Mouse (Mus musculus) megakaryocyte progenitor cell, adult 5-6 weeks (primary cell): ENCODE data around the gene Hps3. TPM values are rescaled to one million over a fixed set of nuclear protein-coding genes. Genes with fewer than 3 reads are reported as not detected.
A peak's percentile ranks its signal among the peaks of the same experiment; 100 is the strongest.
"Not testable (repeated sequence)": the region's sequence is repeated elsewhere in the genome, so short reads cannot be mapped to it uniquely, and the experiment has no call there.

Source experiments
- ATAC-seq: replicated peaks from 2 replicates; pipeline ENCODE4 v1.8.0; 2016; ENCODE audit warnings: mild to moderate bottlenecking, moderate TSS enrichment, inconsistent platforms; ENCODE audit not compliant: poor library complexity
- total RNA-seq, 2 experiments: library from RNA; stranded (forward) in 1 of 2; stranded (reverse) in 1 of 2; fragments of 157-497, 149-512 nt in 1 of 2; fragments of 200-1000 nt in 1 of 2; gene quantifications; 2 replicates each; pipeline versions ENCODE4 v1.2.3 to v1.2.4; 2015 to 2017

Hps3 gene
- total RNA-seq (2015) (35.1 and 44.6 TPM in 2 replicates), total RNA-seq (2017) (27.4 and 34.8 TPM in 2 replicates)

GRCm38 (mm10) chr3:20034719-20035404 is at the start of gene Hps3:
Gene Hps3 (minus strand): TSS chr3:20035315.
- peak; percentile 96 for ATAC-seq

GRCm38 (mm10) chr3:20082161-20082560 is 47.0 kb upstream of the Hps3 start:
- no peak for ATAC-seq

- ATAC-seq, result peak; percentile 76
Observed at GRCm38 (mm10) chr3:20076145-20077053, 41.3 kb upstream of the Hps3 start.

- no peak for ATAC-seq
Observed at GRCm38 (mm10) chr3:20058197-20058541, 23.1 kb upstream of the Hps3 start.

GRCm38 (mm10) chr3:20057306-20058196 is 22.4 kb upstream of the Hps3 start, which contains the start of gene Hltf:
Gene Hltf (plus strand): TSS chr3:20057811.
- ATAC-seq, result peak; percentile 100

GRCm38 (mm10) chr3:20044736-20045135 is 9.6 kb upstream of the Hps3 start:
- not testable (repeated sequence) for ATAC-seq

GRCm38 (mm10) chr3:20041461-20041860 is 6.3 kb upstream of the Hps3 start:
- not testable (repeated sequence) for ATAC-seq

- no peak for ATAC-seq
Observed at GRCm38 (mm10) chr3:20036069-20036468, 954 bp upstream of the Hps3 start.

GRCm38 (mm10) chr3:20033761-20034718 is 1.1 kb downstream of the Hps3 start:
- ATAC-seq, result peak; percentile 15; the same call in 1 of the 2 replicates

- no peak for ATAC-seq
Observed at GRCm38 (mm10) chr3:20030807-20031206, 4.3 kb downstream of the Hps3 start.

GRCm38 (mm10) chr3:20028640-20029039 is 6.5 kb downstream of the Hps3 start:
- peak; percentile 43 for ATAC-seq

- no peak for ATAC-seq
Observed at GRCm38 (mm10) chr3:20027788-20028187, 7.3 kb downstream of the Hps3 start.

- peak; percentile 93 for ATAC-seq
Observed at GRCm38 (mm10) chr3:20026996-20027689, 8.0 kb downstream of the Hps3 start.

GRCm38 (mm10) chr3:20026481-20026880 is 8.6 kb downstream of the Hps3 start:
- peak; percentile 42 for ATAC-seq

GRCm38 (mm10) chr3:20023832-20024231 is 11.3 kb downstream of the Hps3 start:
- no peak for ATAC-seq

GRCm38 (mm10) chr3:20018076-20018475 is 17.0 kb downstream of the Hps3 start:
- ATAC-seq, result 0 out of 2 replicates have a peak, but pooled peaks have one; percentile 48

- ATAC-seq, result no peak
Observed at GRCm38 (mm10) chr3:20014454-20014853, 20.7 kb downstream of the Hps3 start.

GRCm38 (mm10) chr3:20010905-20011304 is 24.2 kb downstream of the Hps3 start:
- ATAC-seq, result not testable (repeated sequence)

GRCm38 (mm10) chr3:20010464-20010863 is 24.7 kb downstream of the Hps3 start:
- no peak for ATAC-seq
